Mouse (Mus musculus) c-Kit-positive CD71-positive TER-119-positive erythroid progenitor cells, embryonic 14.5 days (primary cell): ENCODE measurements around the gene a.
"Not testable (repeated sequence)": the region's sequence is repeated elsewhere in the genome, so short reads cannot be mapped to it uniquely, and the experiment has no call there.

Experiments used
- DNase-seq: peaks from one replicate; pipeline ENCODE4 v3.0.0-alpha.2; 2013; ENCODE audit warnings: low spot score

a gene

DNA sequence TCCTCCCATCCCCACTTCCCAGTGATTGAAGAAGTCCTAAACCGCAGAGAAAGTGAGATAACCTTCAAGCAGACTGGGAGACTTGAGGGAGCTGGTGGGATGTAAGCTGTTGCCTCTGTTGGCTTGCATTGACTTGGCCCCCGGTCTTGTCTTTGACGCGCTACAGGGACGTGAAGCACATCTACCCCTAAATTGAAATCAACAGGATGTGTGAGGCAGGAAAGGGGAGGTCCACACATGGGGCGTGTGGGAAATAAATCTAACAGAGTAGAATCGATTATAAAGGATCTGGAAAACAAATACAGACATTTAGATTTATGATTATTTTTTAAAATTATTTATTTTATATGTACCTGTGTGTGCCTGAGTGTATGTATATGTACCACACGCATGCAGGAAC lies 200.2 kb downstream of the a start:
- DNase-seq = no peak

GRCm38 (mm10) chr2:154992083-154992482 lies 200.9 kb downstream of the a start:
- no peak for DNase-seq

GRCm38 (mm10) chr2:155005491-155005890 lies 214.3 kb downstream of the a start:
- no peak for DNase-seq

- DNase-seq = peak; percentile 27
Measured at GRCm38 (mm10) chr2:155011086-155011656, 220.0 kb downstream of the a start.

DNA sequence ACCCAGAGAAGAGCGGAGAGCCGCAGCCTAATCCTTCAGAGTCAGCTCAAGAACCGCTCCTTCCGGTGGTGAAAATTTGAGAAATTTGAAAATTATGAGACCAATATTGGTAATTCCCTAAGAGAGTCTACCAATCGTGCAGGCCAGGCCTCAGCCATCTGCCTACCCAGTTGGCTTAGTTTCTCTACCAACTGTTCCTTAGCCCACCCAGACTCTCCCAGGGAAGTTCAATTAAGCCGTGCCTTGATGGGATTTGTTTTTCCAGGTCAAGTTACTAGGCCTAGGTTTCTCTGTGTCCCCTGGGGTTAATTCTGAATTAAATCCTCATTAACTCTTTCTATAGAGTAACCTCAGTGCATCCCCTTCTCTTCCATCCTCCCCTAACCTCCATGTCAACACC lies 221.8 kb downstream of the a start:
- DNase-seq = no peak

DNA sequence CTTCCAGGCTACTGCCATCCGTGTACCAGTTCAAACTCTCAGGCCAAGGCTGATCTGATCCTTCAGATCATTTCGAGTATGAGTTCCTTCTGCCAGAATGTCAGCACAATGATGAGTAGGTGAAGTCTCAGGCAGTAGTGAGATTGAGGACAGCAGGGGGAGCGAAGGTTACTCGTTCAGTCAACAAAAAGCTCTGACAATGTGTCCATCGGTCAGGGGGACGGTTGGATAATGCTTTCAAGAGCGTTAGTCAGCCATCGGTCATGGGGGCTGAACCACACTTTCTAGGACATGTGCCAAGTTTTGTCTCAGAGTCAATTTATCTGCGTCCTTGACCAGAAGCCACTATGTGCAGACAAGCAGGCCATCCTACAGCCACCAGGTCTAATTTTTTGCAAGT lies 225.5 kb downstream of the a start:
- not testable (repeated sequence) for DNase-seq

DNA sequence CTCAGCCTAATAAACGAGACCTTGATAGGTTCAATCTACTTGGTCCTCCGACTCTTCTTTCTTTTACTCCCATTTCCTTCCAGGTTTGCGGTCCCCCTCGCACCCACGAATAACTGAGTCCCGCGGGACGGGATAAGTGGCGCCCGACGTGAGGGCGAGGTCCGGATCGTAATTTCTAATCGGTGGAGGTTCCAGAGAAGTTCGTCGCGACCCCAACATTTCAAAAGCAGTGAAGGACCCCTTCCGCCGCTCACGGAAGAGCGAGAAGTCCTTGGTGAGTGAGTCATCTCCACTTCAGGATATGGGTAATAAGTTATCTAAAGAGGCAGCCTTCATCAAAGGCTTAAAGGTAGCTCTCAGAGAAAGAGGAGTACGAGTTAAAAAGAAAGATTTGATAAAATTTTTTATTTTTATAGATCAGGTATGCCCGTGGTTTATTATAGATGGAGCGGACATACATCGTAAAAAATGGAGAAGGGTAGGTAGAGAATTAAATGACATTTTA lies 227.1 kb downstream of the a start, which contains the start of gene Gm14226:
Gene Gm14226 (plus strand): TSS at position 16 of the 505 bp plus-strand sequence.
- DNase-seq = not testable (repeated sequence)

- DNase-seq = peak; percentile 39
Measured at GRCm38 (mm10) chr2:155018762-155019641, 227.8 kb downstream of the a start.

- DNase-seq = peak; percentile 62
Measured at GRCm38 (mm10) chr2:155019673-155020072, 228.5 kb downstream of the a start.

GRCm38 (mm10) chr2:155020247-155020826 lies 229.1 kb downstream of the a start:
- not testable (repeated sequence) for DNase-seq

DNA sequence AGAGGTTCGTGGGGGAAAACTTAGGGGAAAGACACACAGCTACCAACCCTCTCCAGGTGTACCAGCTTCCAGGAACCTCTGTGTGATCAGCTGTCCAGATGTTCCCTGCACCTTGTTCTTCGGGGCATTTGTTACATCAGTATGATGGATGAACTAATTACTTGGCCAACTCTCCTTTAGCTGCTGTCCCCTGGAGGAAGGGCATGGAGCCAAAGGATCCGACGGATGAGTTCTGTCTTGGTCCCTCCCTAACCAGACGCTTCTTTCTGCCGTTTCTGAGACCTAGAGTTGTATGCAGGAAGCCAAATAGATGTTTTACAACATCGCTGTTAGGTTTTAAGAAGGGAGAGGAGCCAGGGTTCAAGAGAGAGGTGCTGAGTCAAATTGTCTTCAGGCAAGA lies 239.6 kb downstream of the a start:
- DNase-seq = no peak

- no peak for DNase-seq
Measured at GRCm38 (mm10) chr2:155032938-155033710, 241.9 kb downstream of the a start.

DNA sequence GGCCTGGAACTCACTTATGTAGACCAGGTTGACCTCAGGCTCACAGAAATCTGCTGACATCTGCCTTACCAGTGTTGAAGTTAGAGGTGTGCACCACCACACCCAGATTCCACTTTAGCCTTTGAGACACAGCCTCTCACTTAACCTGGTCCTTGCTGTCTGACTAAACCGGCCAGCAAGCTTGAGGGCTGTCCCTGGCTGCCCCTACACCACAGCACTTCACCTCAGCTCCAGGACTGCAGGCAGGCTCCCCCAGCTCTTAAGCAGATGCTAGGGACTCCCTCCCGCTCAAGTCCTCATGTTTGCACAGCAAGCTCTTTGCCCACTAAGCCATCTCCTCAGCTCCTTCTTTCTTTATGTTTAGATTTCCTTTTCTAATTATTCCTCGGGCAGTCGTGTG lies 248.8 kb downstream of the a start:
- no peak for DNase-seq

- DNase-seq = no peak
Measured at GRCm38 (mm10) chr2:155044542-155044941, 253.3 kb downstream of the a start.

- no peak for DNase-seq
Measured at GRCm38 (mm10) chr2:155045075-155045474, 253.9 kb downstream of the a start.

DNA sequence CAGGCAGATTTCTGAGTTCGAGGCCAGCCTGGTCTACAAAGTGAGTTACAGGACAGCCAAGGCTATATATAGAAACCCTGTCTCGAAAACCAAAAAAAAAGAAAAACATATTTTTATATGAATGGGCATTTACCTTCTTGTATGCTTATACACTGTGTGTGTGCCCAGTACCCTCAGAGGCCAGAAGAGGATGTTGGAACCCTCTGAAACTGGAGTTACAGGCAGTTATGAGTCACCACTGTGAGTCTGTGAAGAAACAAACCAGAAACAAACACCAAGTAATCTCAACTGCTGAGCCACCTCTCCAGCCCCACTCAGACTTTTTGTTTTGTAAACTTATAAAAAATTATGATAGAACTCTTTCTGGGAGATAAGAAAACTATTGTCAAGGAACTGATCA lies 255.6 kb downstream of the a start:
- DNase-seq = no peak

DNA sequence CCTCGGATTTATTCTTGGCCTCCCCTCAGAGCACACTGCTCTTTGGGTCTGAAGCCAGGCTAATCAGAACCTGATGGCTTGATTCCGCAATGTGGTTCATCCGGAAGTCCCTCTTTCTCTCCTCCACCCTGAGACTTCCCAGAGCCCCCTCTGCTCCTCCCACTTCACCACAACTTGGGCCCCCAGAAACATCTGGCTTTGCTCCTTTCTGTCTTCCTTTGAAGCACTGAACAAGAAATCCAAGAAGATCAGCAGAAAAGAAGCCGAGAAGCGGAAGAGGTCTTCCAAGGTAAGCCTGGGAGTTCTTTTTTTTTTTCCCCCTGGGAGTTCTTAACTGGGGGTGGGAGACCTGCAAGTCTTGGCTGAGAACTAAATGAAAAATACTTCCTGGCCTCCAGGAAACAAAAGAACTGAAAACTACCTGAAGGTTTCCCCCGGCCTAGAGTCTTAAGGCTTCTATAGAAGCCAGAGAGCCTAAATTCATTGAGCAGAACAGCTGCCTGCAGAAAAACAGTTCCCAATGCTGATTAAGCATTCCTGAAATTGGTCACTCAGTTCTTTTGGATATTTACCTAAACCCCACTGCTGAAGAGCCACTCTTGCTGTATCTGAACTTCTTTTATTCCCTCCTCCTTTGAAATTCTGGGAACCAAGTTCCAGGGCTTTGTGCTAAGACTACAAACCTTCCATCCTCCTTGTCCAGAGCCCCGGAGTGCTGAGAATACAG lies 256.4 kb downstream of the a start:
- DNase-seq = no peak

GRCm38 (mm10) chr2:155050108-155050503 lies 258.9 kb downstream of the a start:
- DNase-seq = no peak

DNA sequence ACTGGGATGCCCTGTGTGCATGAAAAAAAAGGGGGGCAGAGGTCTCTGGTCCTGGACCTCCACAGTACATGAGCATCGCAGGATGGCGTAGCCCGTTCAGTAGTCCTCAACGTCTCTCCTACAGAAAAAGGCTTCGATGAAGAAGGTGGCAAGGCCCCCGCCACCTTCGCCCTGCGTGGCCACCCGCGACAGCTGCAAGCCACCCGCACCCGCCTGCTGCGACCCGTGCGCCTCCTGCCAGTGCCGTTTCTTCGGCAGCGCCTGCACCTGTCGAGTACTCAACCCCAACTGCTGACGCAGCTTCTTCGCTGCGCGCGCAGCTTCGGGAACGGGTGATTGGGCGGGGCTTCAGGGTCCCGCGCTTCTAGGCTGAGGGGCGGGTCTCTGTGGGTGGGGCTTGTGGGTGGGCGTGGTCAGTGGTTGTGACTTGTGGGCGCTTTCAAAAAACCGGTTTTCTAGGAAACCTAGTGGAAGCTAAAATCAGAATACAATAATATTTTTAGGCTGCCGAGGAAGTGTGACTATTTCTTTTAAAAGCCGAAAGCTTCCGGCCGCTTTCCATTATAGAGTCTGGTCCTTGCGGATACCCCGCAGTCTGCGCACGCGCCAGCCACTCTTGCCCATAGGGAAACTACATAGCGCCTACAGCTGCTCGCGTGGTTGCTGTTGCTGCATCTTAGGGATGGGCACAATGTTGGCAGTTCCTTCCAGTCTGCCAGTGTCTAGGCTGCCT lies 259.5 kb downstream of the a start:
- DNase-seq = peak; percentile 96

DNA sequence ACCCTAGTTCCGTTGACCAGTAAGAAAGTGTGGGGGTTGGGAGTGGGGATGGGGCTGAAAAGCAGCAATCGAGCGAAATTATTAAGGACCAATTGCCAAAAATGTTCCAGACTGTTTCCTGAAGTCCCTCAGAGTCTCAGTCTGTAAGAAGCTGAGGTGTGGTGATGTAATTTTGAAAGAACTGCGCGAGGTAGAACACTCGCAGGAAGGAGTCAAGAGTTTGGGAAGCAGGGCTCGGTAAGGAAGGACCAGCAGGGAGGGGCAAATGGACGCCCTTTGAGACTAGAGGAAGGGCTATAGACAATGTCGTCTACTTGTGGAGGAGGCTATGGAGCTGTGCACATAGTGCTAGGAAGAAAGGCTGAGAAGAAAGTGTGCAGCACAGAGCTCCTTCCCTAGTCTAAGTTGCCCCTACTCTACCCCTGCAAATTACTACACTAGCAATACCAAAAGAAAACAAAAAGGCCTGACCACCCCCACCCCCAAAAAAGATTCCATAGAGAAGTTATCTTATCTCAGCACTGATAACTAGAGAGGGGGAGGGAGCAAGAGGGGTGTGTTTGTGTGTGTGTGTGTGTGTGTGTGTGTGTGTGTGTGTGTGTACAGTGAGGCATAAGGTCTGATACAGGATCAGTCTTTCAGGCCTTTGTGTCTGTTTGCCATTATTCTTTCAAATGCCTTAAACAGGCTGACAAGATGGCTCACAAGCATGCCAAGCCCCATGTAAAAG lies 260.6 kb downstream of the a start:
- DNase-seq = no peak
